Mouse (Mus musculus): ENCODE data around the gene Klhl22.

DNA sequence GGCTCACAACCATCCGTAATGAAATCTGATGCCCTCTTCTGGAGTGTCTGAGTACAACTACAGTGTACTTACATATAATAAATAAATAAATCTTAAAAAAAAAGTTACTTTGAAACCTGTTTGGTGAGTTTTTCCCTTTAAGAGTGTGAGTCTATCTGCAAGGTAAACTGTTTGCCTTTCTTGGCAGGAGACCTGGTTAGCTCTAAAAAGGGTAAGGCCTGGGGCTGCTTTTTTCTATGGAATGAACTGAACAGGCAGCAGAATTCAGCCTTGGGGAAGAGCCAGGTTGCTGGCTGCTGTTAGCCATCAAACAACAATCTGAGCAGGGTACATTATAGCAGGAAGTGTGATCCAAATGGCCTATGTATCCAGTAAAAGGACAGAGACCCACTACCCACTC, 16.6 kb upstream of the Klhl22 start:
- TF ChIP-seq E2F4 (IDR thresholded peaks at IDR 0.05; ENCODE audit: insufficient read depth): no peak
- no peak for TF ChIP-seq TCF12 (IDR thresholded peaks at IDR 0.05; ENCODE audit: insufficient read depth, poor library complexity, severe bottlenecking)
- TF ChIP-seq MAX (IDR thresholded peaks at IDR 0.05; ENCODE audit: low read depth): no peak
- no peak for TF ChIP-seq MYOG (IDR thresholded peaks at IDR 0.05; ENCODE audit: control insufficient read depth in 1 of 3, insufficient read depth in 1 of 3, insufficient read length in 2 of 3, low read depth in 2 of 3)
- no peak for TF ChIP-seq POLR2A (IDR thresholded peaks at IDR 0.05; ENCODE audit: insufficient read length, low read depth)
- no peak for TF ChIP-seq USF1 (IDR thresholded peaks at IDR 0.05; ENCODE audit: low read depth)
- TF ChIP-seq CEBPB (IDR thresholded peaks at IDR 0.05; ENCODE audit: insufficient read depth, poor library complexity, severe bottlenecking): no peak
